Mouse (Mus musculus) limb, embryonic 12.5 days (tissue): ENCODE data around the gene Olfr1441. TPM values are rescaled to one million over a fixed set of nuclear protein-coding genes. Genes with fewer than 3 reads are reported as not detected.

Experiments
- ATAC-seq: fragments of 200-750 bp; cut with Nextera tagmentation; 2 replicates; pipeline ENCODE4 v1.8.0; 2017; ENCODE audit warnings: low read depth, moderate TSS enrichment; ENCODE audit not compliant: insufficient number of reproducible peaks, insufficient read depth, low FRiP score, low TSS enrichment
- H3K27ac ChIP-seq: fragments of 300-500 bp; sonication (generic); 2 replicates; pipeline ENCODE4 v1.5.1; 2016; ENCODE audit warnings: mild to moderate bottlenecking, moderate library complexity
- H3K27me3 ChIP-seq: fragments of 300-500 bp; sonication (generic); 2 replicates; pipeline ENCODE4 v1.6.1; 2016; ENCODE audit warnings: mild to moderate bottlenecking, moderate library complexity
- H3K36me3 ChIP-seq: fragments of 300-500 bp; sonication (generic); 2 replicates; pipeline ENCODE4 v1.6.1; 2016; ENCODE audit warnings: mild to moderate bottlenecking, moderate library complexity
- H3K4me1 ChIP-seq: fragments of 300-500 bp; sonication (generic); replicated peaks from 2 replicates; pipeline ENCODE4 v1.6.1; 2016
- H3K4me2 ChIP-seq: fragments of 300-500 bp; sonication (generic); 2 replicates; pipeline ENCODE4 v1.6.1; 2016; ENCODE audit warnings: mild to moderate bottlenecking, moderate library complexity
- H3K4me3 ChIP-seq: fragments of 300-500 bp; sonication (generic); replicated peaks from 2 replicates; pipeline ENCODE4 v1.5.1; 2016; ENCODE audit warnings: mild to moderate bottlenecking
- H3K9ac ChIP-seq: fragments of 300-500 bp; sonication (generic); replicated peaks from 2 replicates; pipeline ENCODE4 v1.6.1; 2016; ENCODE audit warnings: mild to moderate bottlenecking, moderate library complexity
- H3K9me3 ChIP-seq: fragments of 300-500 bp; sonication (generic); 2 replicates; pipeline ENCODE4 v1.6.1; 2016; ENCODE audit warnings: mild to moderate bottlenecking, moderate library complexity
- WGBS: fragments of 180-500 bp; shearing (Covaris S2); methylation state at CpG from one replicate; pipeline ENCODE4 v1.1.7; 2016; 5-methylcytosine and 5-hydroxymethylcytosine counted together
- polyA plus RNA-seq: library from polyadenylated mRNA; unstranded; fragments of >200 nt; fragmentation: Nextera tagmentation; extraction: Ambion mirVana; gene quantifications from 2 replicates; pipeline ENCODE4 v1.2.1, GENCODE M21; 2016

Gene Olfr1441
- polyA plus RNA-seq, 1 experiment from 2014 or later, result not detected

DNA sequence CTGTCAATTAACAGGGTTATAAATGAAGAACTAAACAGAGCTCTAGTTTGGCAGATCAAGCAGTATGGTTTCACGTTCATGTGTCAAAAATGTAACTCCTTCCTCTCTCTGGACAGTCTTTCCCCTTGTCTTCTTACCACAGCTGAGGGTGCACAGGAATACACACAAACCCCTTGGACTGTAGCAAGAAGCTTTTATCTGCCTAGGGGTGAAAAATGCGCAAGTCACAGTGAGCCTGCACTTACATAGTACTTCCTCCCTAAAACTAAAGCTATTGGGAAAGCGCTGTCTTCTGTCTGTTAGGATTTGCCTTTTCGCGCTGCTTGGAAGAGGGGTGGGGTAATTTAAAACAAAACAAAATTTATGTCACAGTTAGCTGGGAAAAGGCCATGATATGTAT is 46.9 kb downstream of the Olfr1441 start:
- Histone ChIP-seq H3K9me3 (no peaks in the 10 kb centered on the region), H3K4me3 (no peak overlapping the region), H3K9ac (no peak overlapping the region), H3K27me3 (no peaks in the 10 kb centered on the region), H3K27ac (no peak overlapping the region), H3K4me2 (no peak overlapping the region), H3K4me1 (no peaks in the 10 kb centered on the region), H3K36me3 (no peaks in the 10 kb centered on the region)
- 81% methylated on average over 5 of the region's 5 CpGs for WGBS
- ATAC-seq, result no peak

DNA sequence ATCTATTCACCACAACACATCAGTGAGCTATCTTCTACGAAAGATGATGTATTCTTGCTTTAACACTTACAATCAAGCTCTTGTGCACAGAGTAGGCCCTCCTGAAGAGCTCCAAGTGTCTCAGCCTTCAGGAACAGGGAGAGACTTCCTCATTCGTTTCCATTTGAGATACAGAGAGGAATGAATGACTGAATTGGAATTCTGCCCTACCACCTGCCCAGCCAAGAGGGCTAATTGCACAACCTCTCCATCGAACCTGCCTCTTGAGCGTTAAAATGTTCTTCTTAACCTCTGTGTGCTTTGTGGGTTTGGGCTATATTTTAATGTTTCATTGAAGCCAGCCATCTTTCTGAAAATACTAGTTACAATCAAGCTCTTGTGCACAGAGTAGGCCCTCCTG is 47.4 kb downstream of the Olfr1441 start:
- no peak for ATAC-seq

DNA sequence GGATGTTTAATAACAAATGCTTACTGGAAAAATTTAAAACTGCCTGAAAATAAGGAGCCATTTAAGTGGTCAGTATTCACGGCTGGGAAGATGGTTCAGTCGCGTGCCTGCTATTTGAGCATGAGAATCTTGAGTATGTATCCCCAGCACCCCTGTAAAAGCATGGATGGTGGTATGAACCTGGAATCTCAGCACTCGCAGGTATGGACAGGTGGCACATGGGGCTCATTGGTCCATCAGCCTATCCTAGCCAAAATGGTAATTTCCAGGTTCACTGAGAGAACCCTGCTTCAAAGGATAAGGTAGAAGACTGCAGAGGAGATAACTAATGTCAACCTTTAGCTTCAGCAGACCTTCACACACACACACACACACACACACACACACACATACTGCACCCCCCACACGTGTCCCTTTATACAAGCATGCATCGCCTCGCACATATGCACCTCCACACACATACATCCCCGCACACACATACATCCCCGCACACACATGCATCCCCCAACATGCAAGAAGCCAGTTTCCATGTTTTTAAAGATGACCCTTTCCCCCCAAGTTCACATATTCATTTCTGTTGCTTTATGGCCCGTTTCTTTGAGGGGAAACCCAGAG is 48.4 kb downstream of the Olfr1441 start:
- Histone ChIP-seq H3K36me3 (no peaks in the 10 kb centered on the region), H3K27me3 (no peaks in the 10 kb centered on the region), H3K4me3 (no peak overlapping the region), H3K4me1 (no peaks in the 10 kb centered on the region), H3K4me2 (no peak overlapping the region), H3K9ac (no peak overlapping the region), H3K9me3 (no peaks in the 10 kb centered on the region), H3K27ac (no peak overlapping the region)
- no peak for ATAC-seq
- 90% methylated on average over 10 of the region's 10 CpGs for WGBS

More for the DNA sequence above, 47.4 kb downstream of the Olfr1441 start:
- H3K4me1 ChIP-seq, result no peaks in the 10 kb centered on the region
- H3K4me2 ChIP-seq, result no peak overlapping the region
- H3K36me3 ChIP-seq, result no peaks in the 10 kb centered on the region
- H3K4me3 ChIP-seq, result no peak overlapping the region
- H3K27me3 ChIP-seq, result no peaks in the 10 kb centered on the region
- 92% methylated on average over 4 of the region's 4 CpGs for WGBS
- H3K9me3 ChIP-seq, result no peaks in the 10 kb centered on the region
- no peak overlapping the region for H3K27ac ChIP-seq
- H3K9ac ChIP-seq, result no peak overlapping the region

DNA sequence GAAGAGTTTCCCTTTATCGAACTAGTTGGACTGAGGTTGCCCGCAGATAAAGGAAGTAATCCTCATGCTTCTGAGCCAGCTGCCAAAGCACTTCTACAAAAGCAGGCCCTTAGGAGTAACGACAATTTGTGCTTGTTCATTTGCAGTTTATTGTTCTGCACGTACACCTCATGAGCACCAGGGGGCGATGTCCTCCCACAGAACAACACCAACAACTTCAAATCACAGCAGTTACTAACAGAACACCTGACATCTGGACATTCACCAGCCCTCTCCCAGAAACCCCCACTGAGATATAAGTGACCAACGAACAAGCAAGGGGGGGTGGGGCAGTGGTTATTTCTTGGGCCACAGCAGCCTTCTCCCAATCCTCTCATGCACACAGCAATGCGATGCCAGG is 49.0 kb downstream of the Olfr1441 start:
- Histone ChIP-seq H3K4me3 (no peak overlapping the region), H3K27me3 (no peaks in the 10 kb centered on the region), H3K4me1 (no peaks in the 10 kb centered on the region), H3K36me3 (no peaks in the 10 kb centered on the region), H3K4me2 (no peak overlapping the region), H3K27ac (no peak overlapping the region), H3K9me3 (no peaks in the 10 kb centered on the region), H3K9ac (no peak overlapping the region)
- no peak for ATAC-seq
- 32% methylated on average over 7 of the region's 7 CpGs for WGBS

DNA sequence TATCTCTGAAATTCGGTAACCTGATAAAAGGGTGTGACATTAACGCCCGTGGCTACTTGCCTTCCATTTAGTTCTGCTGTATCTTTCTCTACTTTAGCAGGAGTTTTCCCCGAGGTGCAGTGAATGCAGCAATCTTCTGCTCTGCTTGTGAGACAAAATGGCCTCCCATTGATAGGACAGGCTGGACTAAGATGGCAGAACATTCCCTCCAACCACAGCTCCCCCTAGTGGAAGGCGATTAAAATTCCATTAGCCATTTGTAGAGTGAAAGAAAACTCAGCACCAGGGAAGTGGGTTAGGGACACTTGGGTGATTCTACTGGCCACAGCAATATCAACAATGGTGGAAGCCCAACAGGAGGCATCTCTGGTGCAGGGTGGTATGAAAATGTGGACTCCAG is 50.2 kb downstream of the Olfr1441 start:
- Histone ChIP-seq H3K4me3 (no peak overlapping the region), H3K27ac (no peak overlapping the region), H3K4me1 (no peaks in the 10 kb centered on the region), H3K36me3 (no peaks in the 10 kb centered on the region), H3K4me2 (no peak overlapping the region), H3K9me3 (no peaks in the 10 kb centered on the region), H3K27me3 (no peaks in the 10 kb centered on the region), H3K9ac (no peak overlapping the region)
- no peak for ATAC-seq
- 86% methylated on average over 5 of the region's 5 CpGs for WGBS

DNA sequence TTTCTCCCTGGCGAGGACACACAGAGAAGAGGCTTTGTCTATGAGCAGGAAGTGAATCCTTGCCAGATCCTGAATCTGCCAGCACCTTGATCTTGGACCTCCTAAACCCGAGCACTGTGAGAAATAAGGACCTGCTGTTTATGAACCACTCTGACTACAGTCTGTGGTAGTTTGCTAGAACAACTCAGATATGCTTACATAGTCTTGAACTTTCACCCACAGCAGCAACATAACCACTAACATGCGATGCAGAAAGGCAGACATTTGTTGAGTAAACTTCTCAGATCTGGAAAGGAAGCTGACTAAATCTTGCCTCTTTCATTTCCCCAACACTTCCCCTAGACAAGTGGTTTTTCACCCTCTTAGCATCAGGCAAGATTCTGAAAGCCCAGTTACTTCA is 54.6 kb downstream of the Olfr1441 start:
- Histone ChIP-seq H3K4me2 (no peak overlapping the region), H3K9me3 (no peaks in the 10 kb centered on the region), H3K4me1 (peaks cover 4% of the 10 kb centered on the region; the same call in 1 of the 2 replicates), H3K4me3 (no peak overlapping the region), H3K27ac (no peak overlapping the region), H3K9ac (no peak overlapping the region), H3K27me3 (no peaks in the 10 kb centered on the region), H3K36me3 (no peaks in the 10 kb centered on the region)
- 75% methylated on average over 3 of the region's 3 CpGs for WGBS
- ATAC-seq, result no peak

DNA sequence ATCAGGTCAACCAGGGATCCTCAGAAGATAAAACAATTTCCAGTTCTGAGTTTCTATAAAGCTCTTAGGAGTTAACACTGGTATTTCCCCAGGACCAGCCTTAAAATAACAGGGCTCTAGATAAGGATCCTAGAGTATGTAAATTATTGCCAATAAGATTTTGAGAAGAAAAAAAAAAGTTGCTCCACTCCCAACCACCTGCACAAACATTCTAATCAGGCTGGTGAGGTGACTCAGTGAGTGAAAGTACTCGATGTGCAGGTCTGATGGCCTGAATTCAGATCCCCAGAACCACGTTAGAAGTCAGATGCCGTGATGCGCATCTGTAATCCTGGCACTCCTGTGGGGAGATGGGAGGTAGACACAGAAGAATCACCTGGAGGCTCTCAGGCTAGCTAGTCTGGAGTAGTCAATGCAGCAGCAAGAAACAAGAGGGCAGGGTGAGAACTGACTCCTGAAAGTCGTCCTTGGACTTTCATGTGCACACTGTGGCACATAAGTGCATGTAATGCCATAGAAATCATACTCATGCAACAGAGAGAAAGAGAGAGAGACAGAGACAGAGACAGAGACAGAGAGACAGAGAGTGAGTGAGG is 55.2 kb downstream of the Olfr1441 start:
- Histone ChIP-seq H3K27me3 (no peaks in the 10 kb centered on the region), H3K4me2 (no peak overlapping the region), H3K4me3 (no peak overlapping the region), H3K27ac (no peak overlapping the region), H3K4me1 (peaks cover 4% of the 10 kb centered on the region; the same call in 1 of the 2 replicates), H3K9me3 (no peaks in the 10 kb centered on the region), H3K9ac (no peak overlapping the region), H3K36me3 (no peaks in the 10 kb centered on the region)
- 89% methylated on average over 5 of the region's 5 CpGs for WGBS
- ATAC-seq, result no peak

Other genes with a start within 250 kb of the Olfr1441 start
- not detected in 2 replicates for gene Olfr1555-ps1, start 247.3 kb upstream of the Olfr1441 start, polyA plus RNA-seq
- not detected in 2 replicates for gene Olfr1431, start 216.8 kb upstream of the Olfr1441 start, polyA plus RNA-seq
- not detected in 2 replicates for gene Olfr1432, start 184.8 kb upstream of the Olfr1441 start, polyA plus RNA-seq
- gene Olfr262, start 175.8 kb upstream of the Olfr1441 start, polyA plus RNA-seq, result not detected in 2 replicates
- gene Olfr235, start 156.4 kb upstream of the Olfr1441 start, polyA plus RNA-seq, result not detected in 2 replicates
- gene Olfr1434, start 137.6 kb upstream of the Olfr1441 start, polyA plus RNA-seq, result not detected in 2 replicates
- gene Olfr1436, start 118.3 kb upstream of the Olfr1441 start, polyA plus RNA-seq, result not detected in 2 replicates
- not detected in 2 replicates for gene Olfr1437, start 92.3 kb upstream of the Olfr1441 start, polyA plus RNA-seq
- gene Olfr1438-ps1, start 81.5 kb upstream of the Olfr1441 start, polyA plus RNA-seq, result not detected in 2 replicates
- gene Olfr1440, start 30.2 kb upstream of the Olfr1441 start, polyA plus RNA-seq, result not detected in 2 replicates
- gene Pfpl, start 10.5 kb downstream of the Olfr1441 start, polyA plus RNA-seq, result not detected in 2 replicates
- 0.22 and 0.25 TPM in 2 replicates for gene Mpeg1, start 43.3 kb downstream of the Olfr1441 start, polyA plus RNA-seq
- gene Dtx4, start 84.0 kb downstream of the Olfr1441 start, polyA plus RNA-seq, result 5.2 and 5.6 TPM in 2 replicates
- 18.4 and 20.2 TPM in 2 replicates for gene Fam111a, start 128.3 kb downstream of the Olfr1441 start, polyA plus RNA-seq
- gene Gm4952, start 182.5 kb downstream of the Olfr1441 start, polyA plus RNA-seq, result not detected in 2 replicates
- not detected in 2 replicates for gene Glyat, start 215.9 kb downstream of the Olfr1441 start, polyA plus RNA-seq